Mouse (Mus musculus): ENCODE results near the gene Dpf2. TPM values are rescaled to one million over a fixed set of nuclear protein-coding genes. Genes with fewer than 3 reads are reported as not detected.

Dpf2 gene
- total RNA-seq, 2 experiments from 2014 or later, result 86.8 to 90.9 TPM

GRCm38 (mm10) chr19:5937095-5937835 lies 24.5 kb upstream of the Dpf2 start:
- no peak for DNase-seq

DNA sequence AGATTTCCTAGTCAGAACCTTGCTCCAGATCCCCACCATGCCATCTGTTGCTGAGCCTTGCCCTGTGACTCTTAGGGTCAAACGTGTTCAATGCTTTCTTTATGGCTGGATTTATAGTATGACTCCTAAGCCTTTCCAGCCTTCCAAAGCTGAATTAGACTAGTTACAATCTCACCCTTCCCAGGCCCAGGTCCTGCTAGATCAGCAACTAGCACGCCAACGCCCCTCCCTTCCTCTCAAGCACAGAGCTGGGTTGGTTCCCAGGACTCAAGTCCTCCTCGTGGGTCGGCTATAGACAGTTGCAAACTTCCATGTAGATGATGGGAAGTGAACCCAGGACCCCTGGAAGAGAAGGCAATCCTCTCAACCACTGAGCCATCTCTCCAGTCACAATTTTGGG lies 22.9 kb upstream of the Dpf2 start:
- no peak for DNase-seq

GRCm38 (mm10) chr19:5935266-5935665 lies 22.5 kb upstream of the Dpf2 start:
- peak; percentile 65 for DNase-seq

GRCm38 (mm10) chr19:5929634-5930596 lies 17.1 kb upstream of the Dpf2 start:
- peak; percentile 68 for DNase-seq

DNA sequence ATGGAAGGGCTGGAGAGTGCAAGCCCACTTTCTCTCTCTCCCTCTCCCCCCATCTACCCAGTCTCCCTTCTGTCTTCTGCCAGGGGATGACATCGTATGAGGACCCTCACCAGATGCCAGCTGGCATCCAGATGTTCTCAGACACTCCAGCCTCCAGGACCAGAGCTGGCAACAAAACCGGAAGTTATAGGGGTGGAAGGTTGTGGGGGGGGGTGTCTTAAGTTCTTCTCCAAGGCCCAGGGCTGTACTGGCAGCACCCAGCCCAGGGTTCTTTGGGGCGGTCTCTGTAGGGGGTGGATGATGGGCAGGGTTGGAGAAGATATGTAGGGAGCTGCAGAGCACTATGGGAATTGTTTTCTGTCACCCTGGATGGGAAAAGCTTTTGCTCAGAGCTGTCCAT lies 15.7 kb upstream of the Dpf2 start:
- no peak for DNase-seq

DNA sequence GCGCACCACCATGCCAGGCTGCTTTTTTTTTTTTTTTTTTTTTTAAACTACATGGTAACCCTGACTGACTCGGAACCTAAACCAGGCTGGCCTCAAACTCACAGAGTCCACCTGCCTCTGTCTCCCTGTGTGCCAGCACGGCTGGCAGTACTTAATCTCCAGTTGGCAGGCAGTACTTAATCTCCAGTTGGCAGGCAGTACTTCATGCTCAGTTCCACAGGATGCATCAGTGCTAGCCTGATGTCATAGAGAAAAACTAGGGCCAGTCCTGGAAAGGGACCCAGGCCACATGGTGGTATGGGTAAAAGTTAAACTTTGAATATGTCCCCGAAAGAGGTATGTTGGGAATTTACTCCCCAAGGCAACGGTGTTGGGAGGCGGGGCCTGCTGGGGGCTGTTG lies 15.3 kb upstream of the Dpf2 start:
- DNase-seq, result no peak

DNA sequence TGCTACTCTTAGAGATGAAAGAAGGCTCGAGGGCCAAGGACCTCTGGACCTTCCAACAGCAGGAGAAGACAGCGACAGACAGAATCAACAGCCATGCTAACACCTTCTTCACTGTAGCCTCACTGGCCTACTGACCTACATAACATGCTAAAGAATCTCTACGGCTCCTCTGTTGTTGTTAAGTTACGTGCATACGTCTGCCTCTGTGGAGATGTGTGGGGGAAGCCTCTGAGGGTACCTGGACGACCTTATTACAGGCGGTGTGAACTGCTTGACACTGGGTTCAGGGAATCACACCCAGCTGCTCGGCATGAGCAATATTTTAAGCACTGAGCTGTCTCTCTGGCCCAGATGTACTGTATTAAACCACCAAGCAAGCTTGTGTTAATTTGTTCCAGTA lies 14.7 kb upstream of the Dpf2 start:
- DNase-seq, result no peak

DNA sequence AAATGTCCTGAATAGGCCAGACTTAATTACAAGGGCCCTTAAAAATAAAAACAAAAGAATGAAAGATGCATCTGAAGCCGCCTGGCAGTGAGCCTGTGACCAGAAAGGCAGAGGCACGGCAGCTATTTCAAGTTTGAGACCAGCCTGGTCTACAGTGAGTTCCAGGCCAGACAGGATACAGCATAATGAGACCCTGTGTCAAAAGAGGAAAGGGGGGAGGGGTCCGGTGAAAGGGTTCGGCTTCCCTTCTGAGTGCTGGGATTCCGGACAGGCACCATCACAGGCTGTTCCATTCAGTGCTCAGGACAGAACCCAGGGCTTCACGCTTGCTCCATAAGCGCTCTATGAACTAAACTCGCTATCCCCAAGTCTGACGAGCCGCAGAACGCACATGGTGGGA lies 14.2 kb upstream of the Dpf2 start:
- DNase-seq, result no peak

DNA sequence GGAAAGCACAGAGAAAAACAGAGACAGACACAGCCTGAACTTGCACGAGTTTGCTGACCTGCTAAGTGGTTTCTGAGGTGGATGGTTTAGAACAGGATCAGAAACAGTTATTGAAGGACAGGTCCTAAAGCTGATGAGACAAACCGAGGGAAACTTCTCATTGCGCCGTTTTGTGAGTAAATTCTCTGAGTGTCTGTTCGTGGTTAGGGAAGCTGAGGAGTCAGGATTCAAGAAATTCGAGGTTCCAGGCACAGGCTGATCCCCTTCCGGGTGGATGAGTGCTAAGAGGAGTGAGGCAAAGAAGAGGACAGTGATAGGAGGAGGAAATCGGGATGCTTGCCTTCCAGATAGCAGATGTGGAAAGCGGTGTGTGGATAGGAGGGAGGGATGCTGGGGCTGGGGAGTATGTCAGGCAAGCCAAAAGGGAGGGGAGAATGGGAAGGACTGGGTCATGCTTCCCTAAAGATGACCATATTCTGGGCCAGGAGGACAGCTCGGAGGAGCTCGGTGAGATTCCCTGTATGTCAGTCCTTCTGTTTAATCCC lies 12.6 kb upstream of the Dpf2 start:
- DNase-seq, result no peak

- peak; percentile 97 for DNase-seq
Measured at GRCm38 (mm10) chr19:5924713-5925093, 11.9 kb upstream of the Dpf2 start, which contains the start of gene Cdc42ep2. Gene Cdc42ep2 (minus strand): TSS chr19:5924816.

DNA sequence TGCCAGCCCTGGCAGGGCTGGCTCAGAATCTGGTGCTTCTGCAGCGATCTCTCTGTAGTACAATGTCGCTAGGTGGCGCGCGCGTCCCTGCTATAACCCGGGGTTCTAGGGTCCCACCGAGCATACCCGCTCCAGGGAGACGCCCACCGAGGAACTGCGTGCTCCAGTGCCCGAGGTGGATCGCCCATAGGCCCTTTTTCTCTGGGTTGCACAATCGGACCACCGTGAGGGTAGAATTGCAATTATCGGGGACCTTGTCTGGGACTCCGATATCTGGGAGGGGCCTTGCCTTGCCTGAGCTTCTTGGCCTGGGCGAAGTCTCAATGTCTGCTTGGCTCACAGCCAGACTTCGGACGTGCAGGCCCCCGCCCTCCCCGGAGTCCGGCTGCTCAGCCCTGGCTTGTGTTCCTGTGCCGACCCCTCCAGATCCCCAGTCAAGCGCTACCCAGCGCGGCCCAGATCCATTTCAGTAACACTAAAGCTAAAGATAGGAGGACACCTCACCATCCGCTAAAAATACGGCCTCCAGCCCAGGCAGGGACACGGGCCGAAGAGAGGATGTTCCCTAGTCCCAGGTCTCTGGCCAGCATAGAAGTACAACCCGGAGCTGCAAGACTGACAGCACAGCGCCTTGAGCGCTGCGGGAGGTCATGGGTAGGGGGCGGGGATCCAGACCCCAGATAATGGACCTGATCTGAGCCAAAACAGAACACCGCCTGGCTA lies 11.3 kb upstream of the Dpf2 start:
- peak; percentile 98 for DNase-seq

- DNase-seq, result no peak
Measured at GRCm38 (mm10) chr19:5922963-5923362, 10.2 kb upstream of the Dpf2 start.

DNA sequence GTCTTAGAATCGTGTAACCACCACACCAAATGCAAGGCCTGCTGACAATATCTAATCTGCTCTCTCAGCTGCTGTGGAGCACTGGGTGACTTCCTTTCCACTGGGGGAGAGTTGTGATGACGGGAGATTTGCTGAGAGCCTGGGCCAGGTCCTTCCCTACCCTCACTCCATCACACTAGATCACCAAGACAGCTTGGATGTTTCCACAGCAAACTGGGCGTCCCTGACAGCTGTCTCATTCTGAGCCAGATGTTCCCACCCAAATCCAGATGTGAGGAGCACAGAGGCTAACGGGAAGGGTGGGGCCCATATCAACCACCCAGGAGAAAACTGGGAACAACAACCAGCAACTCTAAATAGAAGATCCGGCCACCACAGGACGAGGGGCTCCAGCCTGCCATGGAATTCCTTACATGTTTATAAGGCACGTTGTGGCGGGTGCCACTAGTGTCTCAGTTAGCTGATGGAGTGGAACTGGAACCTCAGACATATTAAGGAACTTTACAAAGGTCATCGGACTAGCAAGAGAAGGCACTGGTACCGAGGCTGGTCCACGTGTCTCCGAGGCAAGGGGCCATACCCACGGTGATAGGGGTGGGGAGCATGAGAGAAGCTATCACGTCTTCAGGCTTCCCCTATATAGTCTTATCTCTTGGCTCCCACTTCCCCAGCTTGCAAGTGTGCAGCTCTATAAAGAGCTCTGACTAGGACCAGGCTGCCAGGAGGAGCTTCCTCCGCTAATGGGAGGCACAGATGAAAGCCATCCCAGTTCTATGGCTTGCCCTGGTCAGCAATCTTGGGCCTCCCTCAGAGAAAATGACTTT lies 9.5 kb upstream of the Dpf2 start:
- peak; percentile 13 for DNase-seq

DNA sequence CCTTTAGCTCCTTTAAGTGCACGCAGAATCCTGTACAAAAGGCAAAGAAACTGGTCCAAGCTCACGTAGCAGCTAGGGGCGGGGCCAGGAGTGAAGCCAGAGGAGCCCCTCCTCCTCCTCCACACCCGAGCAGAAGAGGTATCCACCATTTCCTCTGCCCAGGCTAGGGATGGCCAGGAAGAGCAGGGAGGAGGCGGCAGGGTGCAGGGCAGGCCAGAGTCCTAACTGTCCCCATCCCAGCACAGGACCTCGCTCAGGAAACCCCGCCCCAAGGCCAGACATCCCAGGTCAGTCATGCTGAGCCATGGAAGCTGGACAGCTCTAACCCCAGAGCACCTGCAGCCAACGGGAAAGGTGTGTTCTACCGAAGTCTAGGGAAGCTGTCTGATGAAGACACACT lies 8.9 kb upstream of the Dpf2 start:
- DNase-seq, result no peak

DNA sequence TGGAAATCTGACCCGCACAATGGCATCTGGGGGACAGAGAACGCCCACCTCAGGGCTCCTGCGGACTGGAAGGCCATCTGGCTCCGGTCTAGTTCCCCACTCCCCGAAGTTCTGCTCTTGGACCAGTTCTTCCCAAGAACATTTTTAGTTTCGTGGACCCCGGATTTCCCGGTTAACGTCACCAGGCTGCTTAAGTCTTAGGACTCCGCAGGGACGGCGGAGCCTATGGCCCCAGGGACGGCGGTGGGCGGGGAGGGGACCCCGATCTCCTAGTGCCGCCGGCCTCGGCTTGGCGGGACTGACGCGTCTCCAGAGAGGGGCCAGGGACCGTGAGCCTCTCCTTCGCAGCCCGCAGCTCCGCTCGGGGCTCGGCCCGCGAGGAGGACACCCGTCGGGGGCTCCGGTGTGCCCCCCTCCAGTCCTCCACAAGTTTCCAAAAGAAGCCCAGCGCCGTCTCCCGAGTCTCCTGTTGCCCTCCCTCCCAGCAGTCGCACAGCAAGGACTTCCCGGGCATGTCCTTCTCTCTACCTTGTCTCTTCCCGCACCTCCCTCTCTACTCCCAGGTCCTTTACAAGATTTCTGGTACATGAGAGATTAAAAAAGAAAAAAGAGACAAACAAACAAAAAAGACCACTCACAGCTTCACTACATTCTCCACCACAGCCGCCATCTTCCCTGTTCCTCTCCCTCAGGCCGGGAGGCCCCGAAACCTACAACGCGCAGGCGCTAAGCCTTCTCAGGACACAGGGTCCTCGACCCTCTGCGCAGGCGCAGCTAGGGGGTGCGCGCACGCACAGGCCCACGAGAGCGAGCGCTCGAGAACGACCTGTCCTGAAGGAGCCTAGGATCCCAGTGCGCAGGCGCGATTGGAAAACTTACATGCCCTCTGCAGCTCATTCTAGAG lies 455 bp downstream of the Dpf2 start:
- DNase-seq, result peak; percentile 99

GRCm38 (mm10) chr19:5911430-5912102 lies 1.2 kb downstream of the Dpf2 start:
- no peak for DNase-seq

DNA sequence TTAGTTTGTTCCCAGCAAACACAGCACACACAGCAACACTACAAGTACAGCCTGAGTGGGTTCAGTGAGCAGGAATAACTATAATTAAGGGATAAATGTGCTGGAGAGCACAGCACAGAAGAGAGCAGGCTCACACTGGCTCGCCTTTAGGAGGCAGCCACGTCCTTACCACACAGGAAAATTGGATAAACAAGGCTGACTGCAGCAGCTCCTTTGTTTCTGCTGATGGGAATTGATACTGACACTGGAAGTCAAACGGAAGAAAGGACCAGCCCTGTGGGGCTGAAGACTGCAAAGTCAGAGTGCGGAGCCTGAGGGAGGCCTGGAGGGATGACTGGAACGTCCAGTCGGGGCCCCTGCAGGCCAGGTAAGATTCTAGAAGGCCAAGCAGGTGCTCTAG lies 2.6 kb downstream of the Dpf2 start:
- no peak for DNase-seq

DNA sequence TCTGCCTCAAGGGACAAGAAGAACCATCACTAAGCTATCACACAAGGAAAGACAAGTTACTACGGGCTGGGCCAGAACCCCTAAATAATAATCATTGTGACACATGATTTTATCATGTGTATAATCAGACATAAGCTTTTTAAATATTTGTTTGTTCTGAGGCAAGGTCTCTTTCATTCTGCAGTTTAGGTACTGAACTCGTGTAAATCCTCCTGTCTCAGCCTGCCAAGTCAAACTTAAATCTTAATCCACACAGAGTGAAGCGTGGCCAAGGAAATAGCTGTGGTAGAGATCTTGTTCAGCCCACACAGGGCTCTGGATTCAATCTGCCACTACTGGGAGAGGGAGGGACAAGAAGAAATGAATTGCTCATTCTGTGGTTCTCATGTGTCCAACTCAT lies 5.5 kb downstream of the Dpf2 start:
- DNase-seq, result no peak

DNA sequence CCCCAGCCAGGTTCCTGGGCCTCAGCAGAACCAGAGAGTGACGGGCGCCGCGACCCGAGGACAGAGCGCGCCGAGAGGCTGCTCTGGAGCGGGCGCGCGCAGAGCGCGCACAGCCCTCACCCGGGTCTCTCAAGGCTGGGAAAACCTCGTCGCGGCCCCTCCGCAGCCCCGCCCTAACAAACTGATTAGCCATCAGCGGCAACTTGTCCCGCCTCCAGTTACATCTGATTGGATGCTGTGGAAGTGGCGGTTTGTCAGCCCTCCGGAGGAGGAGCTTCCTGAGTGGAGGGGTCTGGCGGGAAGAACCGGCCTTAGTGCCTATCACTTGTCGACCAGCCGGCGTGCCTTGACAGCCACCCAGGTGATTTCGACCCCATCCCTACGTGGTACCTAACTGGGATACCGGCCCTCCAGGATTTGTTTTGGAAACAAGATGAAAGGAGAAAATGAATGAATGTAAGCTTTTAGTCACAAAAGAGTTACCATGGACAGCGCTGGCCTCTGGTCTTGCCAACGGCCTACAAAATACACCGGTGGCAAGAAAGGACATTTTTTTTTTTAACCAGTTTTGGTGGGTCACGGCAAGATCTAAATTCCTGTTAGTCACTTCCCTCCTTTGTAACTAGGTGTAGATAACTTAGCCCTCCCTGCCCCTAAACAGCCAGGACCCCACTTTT lies 18.7 kb downstream of the Dpf2 start, which contains the start of gene Tigd3:
TSS of gene Tigd3 (minus strand) at position 148 of the 677 bp plus-strand sequence.
- peak; percentile 92 for DNase-seq
